Mouse (Mus musculus): ENCODE measurements around the gene Ern1. TPM values are rescaled to one million over a fixed set of nuclear protein-coding genes. Genes with fewer than 3 reads are reported as not detected.

Gene Ern1
- total RNA-seq, 1 experiment from 2014 or later = 27.8 TPM

- ATAC-seq (replicated peaks; ENCODE audit: insufficient number of reproducible peaks, low FRiP score, low TSS enrichment, poor library complexity, severe bottlenecking) = no peak
These were observed 112.7 kb downstream of the Ern1 start for GRCm38 (mm10) chr11:106374979-106375378.

- ATAC-seq (replicated peaks; ENCODE audit: insufficient number of reproducible peaks, low FRiP score, low TSS enrichment, poor library complexity, severe bottlenecking) = no peak
These were observed 113.1 kb downstream of the Ern1 start for GRCm38 (mm10) chr11:106374559-106374958.

- ATAC-seq (replicated peaks; ENCODE audit: insufficient number of reproducible peaks, low FRiP score, low TSS enrichment, poor library complexity, severe bottlenecking) = no peak
These were observed 113.7 kb downstream of the Ern1 start for GRCm38 (mm10) chr11:106373998-106374397.

- ATAC-seq (replicated peaks; ENCODE audit: insufficient number of reproducible peaks, low FRiP score, low TSS enrichment, poor library complexity, severe bottlenecking) = peak; percentile 89
These were observed 121.3 kb downstream of the Ern1 start for GRCm38 (mm10) chr11:106366316-106366715.

- ATAC-seq (replicated peaks; ENCODE audit: insufficient number of reproducible peaks, low FRiP score, low TSS enrichment, poor library complexity, severe bottlenecking) = no peak
These were observed 122.3 kb downstream of the Ern1 start, which contains the start of gene Prr29 for GRCm38 (mm10) chr11:106365366-106365765. Gene Prr29 (plus strand): TSS chr11:106365472.

GRCm38 (mm10) chr11:106364712-106365111 lies 122.9 kb downstream of the Ern1 start:
- ATAC-seq (replicated peaks; ENCODE audit: insufficient number of reproducible peaks, low FRiP score, low TSS enrichment, poor library complexity, severe bottlenecking) = no peak

- ATAC-seq (replicated peaks; ENCODE audit: insufficient number of reproducible peaks, low FRiP score, low TSS enrichment, poor library complexity, severe bottlenecking) = no peak
These were observed 128.3 kb downstream of the Ern1 start for GRCm38 (mm10) chr11:106359350-106359749.

GRCm38 (mm10) chr11:106355382-106356128 lies 132.1 kb downstream of the Ern1 start:
- ATAC-seq (replicated peaks; ENCODE audit: insufficient number of reproducible peaks, low FRiP score, low TSS enrichment, poor library complexity, severe bottlenecking) = no peak; the same call in 1 of the 2 replicates

GRCm38 (mm10) chr11:106354181-106354580 lies 133.5 kb downstream of the Ern1 start:
- no peak for ATAC-seq (replicated peaks; ENCODE audit: insufficient number of reproducible peaks, low FRiP score, low TSS enrichment, poor library complexity, severe bottlenecking)

GRCm38 (mm10) chr11:106353188-106353587 lies 134.5 kb downstream of the Ern1 start, which contains the start of gene Scn4a:
Gene Scn4a (minus strand): TSS chr11:106353288.
- no peak for ATAC-seq (replicated peaks; ENCODE audit: insufficient number of reproducible peaks, low FRiP score, low TSS enrichment, poor library complexity, severe bottlenecking)

- no peak for ATAC-seq (replicated peaks; ENCODE audit: insufficient number of reproducible peaks, low FRiP score, low TSS enrichment, poor library complexity, severe bottlenecking)
These were observed 135.7 kb downstream of the Ern1 start for GRCm38 (mm10) chr11:106351941-106352340.

- no peak for ATAC-seq (replicated peaks; ENCODE audit: insufficient number of reproducible peaks, low FRiP score, low TSS enrichment, poor library complexity, severe bottlenecking)
These were observed 136.4 kb downstream of the Ern1 start for GRCm38 (mm10) chr11:106351253-106351652.

GRCm38 (mm10) chr11:106350853-106351252 lies 136.8 kb downstream of the Ern1 start:
- ATAC-seq (replicated peaks; ENCODE audit: insufficient number of reproducible peaks, low FRiP score, low TSS enrichment, poor library complexity, severe bottlenecking) = no peak

- no peak for ATAC-seq (replicated peaks; ENCODE audit: insufficient number of reproducible peaks, low FRiP score, low TSS enrichment, poor library complexity, severe bottlenecking)
These were observed 137.9 kb downstream of the Ern1 start for GRCm38 (mm10) chr11:106349772-106350171.

GRCm38 (mm10) chr11:106344910-106345309 lies 142.7 kb downstream of the Ern1 start:
- ATAC-seq (replicated peaks; ENCODE audit: insufficient number of reproducible peaks, low FRiP score, low TSS enrichment, poor library complexity, severe bottlenecking) = no peak

Other genes with a start within 250 kb of the Ern1 start
- gene Ftsj3, start 231.8 kb downstream of the Ern1 start, total RNA-seq (2017) = 77.3 to 82.1 TPM (median 79.9 TPM) in 3 replicates
- gene Psmc5, start 231.7 kb downstream of the Ern1 start, total RNA-seq (2017) = 75.9 to 107 TPM (median 106 TPM) in 3 replicates
- 131 to 175 TPM (median 165 TPM) in 3 replicates for gene Smarcd2, start 214.9 kb downstream of the Ern1 start, total RNA-seq (2017)
- gene Tcam1, start 211.2 kb downstream of the Ern1 start, total RNA-seq (2017) = not detected in 3 replicates
- gene Gh, start 186.0 kb downstream of the Ern1 start, total RNA-seq (2017) = 1.5 TPM in 1 of 3 replicates, not detected in the others
- 105 to 131 TPM (median 123 TPM) in 3 replicates for gene Cd79b, start 173.1 kb downstream of the Ern1 start, total RNA-seq (2017)
- 0.11 to 0.38 TPM (median 0.29 TPM) in 3 replicates for gene Scn4a, start 134.6 kb downstream of the Ern1 start, total RNA-seq (2017)
- not detected in 3 replicates for gene Prr29, start 122.4 kb downstream of the Ern1 start, total RNA-seq (2017)
- gene Icam2, start 99.8 kb downstream of the Ern1 start, total RNA-seq (2017) = 32.3 to 70.2 TPM (median 56.4 TPM) in 3 replicates
- 15.4 to 24.3 TPM (median 17.8 TPM) in 3 replicates for gene Tex2, start 125.6 kb upstream of the Ern1 start, total RNA-seq (2017)